Mouse (Mus musculus): ENCODE data around the gene Plrg1. TPM values are rescaled to one million over a fixed set of nuclear protein-coding genes. Genes with fewer than 3 reads are reported as not detected.

Gene Plrg1
- 10.9 and 30.1 TPM in 2 replicates for polyA plus RNA-seq (2011; ENCODE audit: insufficient read depth, insufficient read length, low replicate concordance, missing spikeins)

DNA sequence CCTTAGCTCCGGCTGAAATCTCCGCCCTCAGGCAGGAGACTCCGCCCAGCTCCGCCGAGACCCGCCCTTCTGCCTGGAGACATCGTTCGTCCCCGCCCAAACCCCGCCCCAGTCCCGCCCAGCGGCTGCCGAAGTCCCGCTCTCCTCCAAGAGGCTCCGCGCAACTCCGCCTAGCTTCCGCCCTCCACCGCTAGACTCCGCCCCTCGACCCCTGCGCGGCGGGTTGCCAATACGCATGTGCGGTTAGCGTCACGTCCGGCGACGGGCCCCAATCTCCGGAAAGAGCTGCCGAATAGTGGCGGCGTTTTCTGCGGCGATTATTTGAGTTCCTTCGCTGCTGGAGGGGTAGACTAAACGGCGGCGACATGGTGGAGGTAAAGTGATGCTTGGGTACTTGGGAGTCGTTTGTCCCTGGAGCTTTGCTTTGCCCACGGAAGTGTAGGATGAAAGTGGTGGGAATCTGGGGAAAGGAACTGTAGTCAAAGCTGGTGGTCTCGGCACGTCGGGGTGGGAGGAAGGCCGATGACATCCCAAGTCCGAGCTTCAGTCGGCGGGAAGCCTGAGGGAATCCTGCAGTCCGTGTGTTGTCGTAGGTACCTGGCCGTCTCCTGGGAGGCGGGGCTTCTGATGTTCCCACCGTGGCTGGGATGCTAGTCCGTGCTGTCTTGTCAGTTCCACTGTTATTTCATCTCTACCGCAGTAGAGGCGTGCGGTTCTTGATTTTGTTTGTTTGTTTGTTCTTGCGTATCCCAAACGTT is at the start of gene Plrg1:
Gene Plrg1 (plus strand): TSS at position 242 of the 758 bp plus-strand sequence.
- under 1% methylated on average over 61 of the region's 61 CpGs for WGBS
- TF ChIP-seq POLR2A (IDR thresholded peaks at IDR 0.05; ENCODE audit: borderline replicate concordance, control insufficient read depth, low read depth, low read length), result peak; percentile 50; the same call in 1 of the 2 replicates
- TF ChIP-seq CTCF (IDR thresholded peaks at IDR 0.05; ENCODE audit: control insufficient read depth, insufficient read depth, low read length), result no peak

DNA sequence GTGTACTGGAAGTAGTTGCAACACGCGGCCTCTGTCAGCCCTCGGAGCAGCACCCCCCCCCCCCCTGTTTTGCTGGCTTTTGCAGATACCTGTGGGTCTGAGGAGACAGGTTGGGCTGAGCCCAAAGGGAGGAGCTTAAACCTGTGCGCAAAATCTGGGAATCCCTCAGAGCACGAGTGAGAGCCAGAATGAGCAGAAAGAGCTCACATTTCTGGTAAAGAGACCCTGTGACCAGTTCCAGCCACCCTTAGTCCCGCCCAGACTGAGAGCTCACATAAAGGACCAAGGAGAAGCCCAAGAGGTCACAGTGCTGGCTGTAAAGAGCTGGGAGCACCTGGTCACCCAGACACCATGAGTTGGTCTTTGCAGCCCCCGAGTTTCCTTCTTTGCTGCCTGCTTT is 47.8 kb upstream of the Plrg1 start, which contains the start of gene Fgg:
Gene Fgg (plus strand): TSS at position 168 of the 400 bp plus-strand sequence.
- no peaks in the 10 kb centered on the region for H3K4me1 ChIP-seq (ENCODE audit: control insufficient read depth, insufficient read depth, low read length)
- 53% methylated on average over 7 of the region's 7 CpGs for WGBS
- H3K4me3 ChIP-seq (replicated peaks; ENCODE audit: control insufficient read depth, low read depth, low read length), result no peak within 1 kb of the TSS
- TF ChIP-seq POLR2A (IDR thresholded peaks at IDR 0.05; ENCODE audit: borderline replicate concordance, control insufficient read depth, low read depth, low read length), result no peak
- H3K27ac ChIP-seq (ENCODE audit: control insufficient read depth, insufficient read depth, low read depth, low read length, poor library complexity), result no peak within 1 kb of the TSS

More for the DNA sequence above, at the start of gene Plrg1:
- Histone ChIP-seq H3K4me3 (replicated peaks; ENCODE audit: control insufficient read depth, low read depth, low read length) (peak within 1 kb of the TSS; percentile 85), H3K4me1 (ENCODE audit: control insufficient read depth, insufficient read depth, low read length) (no peaks in the 10 kb centered on the region), H3K27ac (ENCODE audit: control insufficient read depth, insufficient read depth, low read depth, low read length, poor library complexity) (peak within 1 kb of the TSS; percentile 66)

DNA sequence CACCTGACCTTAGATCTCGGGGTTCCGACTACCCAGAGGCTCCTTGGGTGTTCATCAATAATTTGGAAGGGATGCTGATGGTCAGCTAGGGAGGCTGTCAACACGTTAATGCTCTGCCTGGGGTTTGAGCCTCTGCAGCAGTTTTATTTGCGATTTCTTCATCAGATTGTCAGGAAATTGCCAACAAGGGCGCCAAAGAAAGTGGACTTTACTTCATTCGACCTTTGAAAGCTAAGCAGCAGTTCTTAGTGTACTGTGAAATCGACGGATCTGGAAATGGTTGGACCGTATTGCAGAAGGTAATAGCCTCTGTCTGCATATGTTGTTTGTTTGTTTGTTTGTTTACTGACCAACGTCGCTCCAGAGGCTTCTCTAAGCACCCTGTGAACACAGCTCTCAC is 45.0 kb upstream of the Plrg1 start:
- TF ChIP-seq POLR2A (IDR thresholded peaks at IDR 0.05; ENCODE audit: borderline replicate concordance, control insufficient read depth, low read depth, low read length), result no peak
- no peak for TF ChIP-seq CTCF (IDR thresholded peaks at IDR 0.05; ENCODE audit: control insufficient read depth, insufficient read depth, low read length)
- WGBS, result 74% methylated on average over 11 of the region's 11 CpGs
- Histone ChIP-seq H3K27ac (ENCODE audit: control insufficient read depth, insufficient read depth, low read depth, low read length, poor library complexity) (no peak overlapping the region), H3K4me1 (ENCODE audit: control insufficient read depth, insufficient read depth, low read length) (no peaks in the 10 kb centered on the region), H3K4me3 (replicated peaks; ENCODE audit: control insufficient read depth, low read depth, low read length) (no peak overlapping the region)

GRCm38 (mm10) chr3:83011136-83011535 is 44.2 kb upstream of the Plrg1 start:
- TF ChIP-seq CTCF (IDR thresholded peaks at IDR 0.05; ENCODE audit: control insufficient read depth, insufficient read depth, low read length), result no peak
- Histone ChIP-seq H3K27ac (ENCODE audit: control insufficient read depth, insufficient read depth, low read depth, low read length, poor library complexity) (no peak overlapping the region), H3K4me1 (ENCODE audit: control insufficient read depth, insufficient read depth, low read length) (no peaks in the 10 kb centered on the region), H3K4me3 (replicated peaks; ENCODE audit: control insufficient read depth, low read depth, low read length) (no peak overlapping the region)
- WGBS, result 87% methylated on average over 4 of the region's 4 CpGs

GRCm38 (mm10) chr3:83011565-83011964 is 43.8 kb upstream of the Plrg1 start:
- WGBS, result 75% methylated on average over 4 of the region's 4 CpGs
- no peak overlapping the region for H3K27ac ChIP-seq (ENCODE audit: control insufficient read depth, insufficient read depth, low read depth, low read length, poor library complexity)
- H3K4me3 ChIP-seq (replicated peaks; ENCODE audit: control insufficient read depth, low read depth, low read length), result no peak overlapping the region
- H3K4me1 ChIP-seq (ENCODE audit: control insufficient read depth, insufficient read depth, low read length), result no peaks in the 10 kb centered on the region
- TF ChIP-seq CTCF (IDR thresholded peaks at IDR 0.05; ENCODE audit: control insufficient read depth, insufficient read depth, low read length) (no peak), POLR2A (IDR thresholded peaks at IDR 0.05; ENCODE audit: borderline replicate concordance, control insufficient read depth, low read depth, low read length) (no peak)

GRCm38 (mm10) chr3:83012636-83013035 is 42.7 kb upstream of the Plrg1 start:
- TF ChIP-seq POLR2A (IDR thresholded peaks at IDR 0.05; ENCODE audit: borderline replicate concordance, control insufficient read depth, low read depth, low read length) (no peak), CTCF (IDR thresholded peaks at IDR 0.05; ENCODE audit: control insufficient read depth, insufficient read depth, low read length) (no peak)
- H3K4me1 ChIP-seq (ENCODE audit: control insufficient read depth, insufficient read depth, low read length), result no peaks in the 10 kb centered on the region
- no peak overlapping the region for H3K4me3 ChIP-seq (replicated peaks; ENCODE audit: control insufficient read depth, low read depth, low read length)
- H3K27ac ChIP-seq (ENCODE audit: control insufficient read depth, insufficient read depth, low read depth, low read length, poor library complexity), result no peak overlapping the region
- 86% methylated on average over 19 of the region's 19 CpGs for WGBS

GRCm38 (mm10) chr3:83013951-83014350 is 41.4 kb upstream of the Plrg1 start:
- 72% methylated on average over 10 of the region's 10 CpGs for WGBS
- TF ChIP-seq POLR2A (IDR thresholded peaks at IDR 0.05; ENCODE audit: borderline replicate concordance, control insufficient read depth, low read depth, low read length) (no peak), CTCF (IDR thresholded peaks at IDR 0.05; ENCODE audit: control insufficient read depth, insufficient read depth, low read length) (no peak)
- no peak overlapping the region for H3K27ac ChIP-seq (ENCODE audit: control insufficient read depth, insufficient read depth, low read depth, low read length, poor library complexity)
- no peak overlapping the region for H3K4me3 ChIP-seq (replicated peaks; ENCODE audit: control insufficient read depth, low read depth, low read length)
- H3K4me1 ChIP-seq (ENCODE audit: control insufficient read depth, insufficient read depth, low read length), result no peaks in the 10 kb centered on the region

- no peak overlapping the region for H3K27ac ChIP-seq (ENCODE audit: control insufficient read depth, insufficient read depth, low read depth, low read length, poor library complexity)
- WGBS, result 54% methylated on average over 1 of the region's 1 CpGs
- H3K4me3 ChIP-seq (replicated peaks; ENCODE audit: control insufficient read depth, low read depth, low read length), result no peak overlapping the region
- TF ChIP-seq POLR2A (IDR thresholded peaks at IDR 0.05; ENCODE audit: borderline replicate concordance, control insufficient read depth, low read depth, low read length), result no peak
- TF ChIP-seq CTCF (IDR thresholded peaks at IDR 0.05; ENCODE audit: control insufficient read depth, insufficient read depth, low read length), result no peak
- H3K4me1 ChIP-seq (ENCODE audit: control insufficient read depth, insufficient read depth, low read length), result no peaks in the 10 kb centered on the region
Measured at GRCm38 (mm10) chr3:83016236-83016635, 39.1 kb upstream of the Plrg1 start.
